ENCODE assay signal across 9 mouse cellular contexts in genomic region chr11:106514446-106514845, GRCm38 (mm10). TPM values are rescaled to one million over a fixed set of nuclear protein-coding genes. Genes with fewer than 3 reads are reported as not detected.
DNase-seq lines count a peak whose midpoint lies in the region; ATAC-seq and TF ChIP-seq lines count a peak whose summit lies in the region.
"Had no signal": no experiment of that assay in that cellular context is flagged by ENCODE, and none has a peak within 500 bp of the region (broad histone marks: within the 10 kb centered on the region; RNA-seq: fewer than 3 reads in every experiment).

No protein-coding gene starts in this region.

- no peaks in the 10 kb centered on the region for H3K9me3 ChIP-seq in kidney, embryonic 14.5 days (ENCODE audit: control insufficient read depth, low read length)
- H3K9me3 ChIP-seq: limb, embryonic 15.5 days had no signal

- no peak for TF ChIP-seq CTCF in left cerebral cortex, adult 2 months (IDR thresholded peaks at IDR 0.05)

- no peaks in the 10 kb centered on the region for H3K27me3 ChIP-seq in kidney, embryonic 14.5 days (ENCODE audit: control insufficient read depth, insufficient read depth, low read length)
- H3K27me3 ChIP-seq: limb, embryonic 15.5 days had no signal

- no peaks in the 10 kb centered on the region; the same call in 1 of the 2 replicates for H3K4me1 ChIP-seq in kidney, embryonic 14.5 days (ENCODE audit: control insufficient read depth, insufficient read depth, low read length)

- no peak overlapping the region for H3K4me2 ChIP-seq in kidney, embryonic 14.5 days (replicated peaks; ENCODE audit: low read depth, low read length)
- H3K4me2 ChIP-seq: limb, embryonic 15.5 days had no signal

- ATAC-seq in kidney, embryonic 14.5 days (ENCODE audit: low FRiP score, low TSS enrichment), result peak; percentile 85
- ATAC-seq in CD4-positive, CD25-positive, alpha-beta regulatory T cell, adult 4 months, result no peak

- H3K4me3 ChIP-seq in left cerebral cortex, adult 2 months, result no peak overlapping the region
- H3K4me3 ChIP-seq in kidney, embryonic 14.5 days (ENCODE audit: low read length), result no peak overlapping the region
- H3K4me3 ChIP-seq: limb, embryonic 15.5 days had no signal

- intact Hi-C loops in left cerebral cortex, adult 2 months (cut with DNase I), result no loop called here
- intact Hi-C loops in left cerebral cortex, postnatal 25 days (cut with DNase I), result no loop called here

- WGBS in kidney, embryonic 14.5 days, result 31% methylated on average over 5 of the region's 5 CpGs

- peaks cover 7% of the 10 kb centered on the region; the same call in 1 of the 2 replicates for H3K36me3 ChIP-seq in kidney, embryonic 14.5 days (ENCODE audit: control insufficient read depth, insufficient read depth, low read length)

- no peak overlapping the region for H3K9ac ChIP-seq in kidney, embryonic 14.5 days (ENCODE audit: low read depth, low read length)
- H3K9ac ChIP-seq: limb, embryonic 15.5 days had no signal

- peak; percentile 36 for DNase-seq in adrenal gland, adult 8-10 months
- no peak for DNase-seq in adrenal gland, adult 18-20 months (ENCODE audit: low spot score in 2 of 2)
- no peak for DNase-seq in left cerebral cortex, adult 2 months (ENCODE audit: extremely low spot score in 1 of 2, low spot score in 2 of 2)
- no peak for DNase-seq in left cerebral cortex, postnatal 25 days (ENCODE audit: low spot score in 2 of 2)
- peak; percentile 51 for DNase-seq in mesoderm, embryonic 11.5 days (ENCODE audit: low read depth, low spot score)
- DNase-seq in right cerebral cortex, adult 2 months (ENCODE audit: low spot score in 2 of 2), result no peak

- H3K27ac ChIP-seq in left cerebral cortex, adult 2 months, result peak overlapping the region; percentile 80
- peak overlapping the region; percentile 55; the same call in 1 of the 2 replicates for H3K27ac ChIP-seq in kidney, embryonic 14.5 days (ENCODE audit: low read depth, low read length)

RNA-seq across cellular contexts. Expression of gene Ern1, which starts 26.8 kb away (rescaled TPM):
- 100 to 1,000 TPM; 171 to 211 (median 198) TPM for total RNA-seq in adrenal gland, adult 8-10 months (2022)
- 100 to 1,000 TPM in 1 of 2 experiments, 10 to 100 TPM in 1; 74.1 to 154 TPM for total RNA-seq in adrenal gland, adult 18-20 months (2021)
- total RNA-seq in left cerebral cortex, adult 2 months (2021), result 10 to 100 TPM; 10.4 to 11.3 TPM
- total RNA-seq in left cerebral cortex, postnatal 25 days (2021), result 1 to 10 TPM; 8.4 to 9.8 TPM
- polyA plus RNA-seq in kidney, embryonic 14.5 days (2014; fragmentation: Nextera tagmentation; extraction: Ambion mirVana), result 4.0 and 9.0 TPM in 2 replicates
- 1 to 10 TPM; 1.3 to 2.3 TPM for polyA plus RNA-seq in CD4-positive, CD25-positive, alpha-beta regulatory T cell, adult 4 months (2017; shearing (Covaris generic))

Comparison
In these comparisons a context has a peak if more than half of its experiments do, and no peak if none do; other contexts are left out.
1. DNase-seq: peak in adrenal gland, adult 8-10 months (single experiment) and mesoderm, embryonic 11.5 days (single experiment); none in adrenal gland, adult 18-20 months (0 of 2), left cerebral cortex, adult 2 months (0 of 2), left cerebral cortex, postnatal 25 days (0 of 2) and right cerebral cortex, adult 2 months (0 of 2).
2. RNA of gene Ern1, which starts 26.8 kb away (total RNA-seq): 171 to 211 TPM in adrenal gland, adult 8-10 months and 74.1 to 154 TPM in adrenal gland, adult 18-20 months; 10.4 to 11.3 TPM in left cerebral cortex, adult 2 months and 8.4 to 9.8 TPM in left cerebral cortex, postnatal 25 days; every median in the first group is over 4 times any median in the second.